Mouse (Mus musculus): ENCODE data around the gene Oxsm.

GRCm38 (mm10) chr14:16195486-16195885 is 54.1 kb downstream of the Oxsm start:
- no peak for TF ChIP-seq GATA1 (IDR thresholded peaks at IDR 0.05; ENCODE audit: low read length)
- no peak for TF ChIP-seq TAL1 (IDR thresholded peaks at IDR 0.05; ENCODE audit: low read length)

All from erythroblast, embryonic 14.5 days (primary cell).